Mouse (Mus musculus): ENCODE data around the gene Olfr54.
"Not testable (repeated sequence)": the region's sequence is repeated elsewhere in the genome, so short reads cannot be mapped to it uniquely, and the experiment has no call there.

The Olfr54 gene

DNA sequence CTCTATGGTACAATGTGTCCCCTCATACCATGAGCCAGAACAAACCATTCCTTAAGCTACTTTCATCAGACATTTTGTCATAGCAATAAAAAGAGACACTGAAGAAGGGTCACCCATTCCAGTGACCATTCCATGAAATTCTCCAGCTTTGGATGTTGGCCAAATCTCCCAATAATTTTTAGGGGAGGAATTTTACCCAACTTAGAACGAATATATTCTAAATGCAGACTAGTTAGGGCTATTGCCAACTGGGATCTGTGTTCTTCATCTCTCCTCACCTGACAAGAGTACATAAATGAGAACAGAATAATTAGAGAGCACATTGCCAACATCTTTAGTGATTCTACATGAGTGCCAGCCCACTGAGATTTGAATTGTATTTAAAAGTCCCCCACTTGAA is at the start of gene Olfr54:
Gene Olfr54, plus strand, starts transcription at position 301 of the 400 bp plus-strand sequence.
- no peak for DNase-seq

DNA sequence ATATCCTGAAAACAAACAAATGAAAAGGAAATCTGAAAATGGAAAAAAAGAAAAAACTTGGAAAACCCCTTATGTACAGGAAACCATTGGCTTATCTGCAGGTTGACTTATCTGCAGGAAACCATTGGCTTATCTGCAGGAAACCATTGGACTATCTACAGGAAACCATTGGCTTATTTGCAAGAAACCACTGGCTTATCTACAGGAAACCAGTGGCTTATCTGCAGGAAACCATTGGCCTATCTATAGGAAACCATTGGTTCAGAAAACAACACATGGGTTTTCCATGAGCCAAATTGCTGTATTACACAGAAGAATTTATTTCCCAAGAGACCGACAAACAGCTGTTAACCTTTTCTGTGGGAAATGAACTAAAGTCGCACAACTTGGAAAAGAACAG is 49.1 kb upstream of the Olfr54 start:
- peak in 1 of 2 experiments; percentile 40 for DNase-seq

DNA sequence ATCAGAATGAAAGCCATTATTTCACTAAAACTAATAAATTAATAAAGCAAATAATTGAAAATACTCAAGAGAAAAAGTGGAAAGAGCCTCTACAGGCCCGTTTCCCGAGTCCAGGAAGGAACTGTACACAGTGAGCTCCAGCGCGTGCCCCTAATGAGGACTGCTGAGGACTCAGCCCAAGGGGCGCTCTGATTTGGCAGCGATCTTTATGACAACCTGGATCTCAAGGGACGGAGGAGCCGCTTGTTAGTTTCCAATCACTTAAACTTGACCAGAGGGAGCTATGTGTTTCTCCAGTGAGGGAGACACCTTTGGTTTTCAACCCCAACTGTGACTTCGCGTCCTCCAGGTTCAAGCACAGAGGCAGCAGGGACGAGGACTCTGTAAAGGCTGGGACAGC is 47.8 kb upstream of the Olfr54 start, which contains the start of gene Olfr1378:
Gene Olfr1378, plus strand, starts transcription at position 301 of the 400 bp plus-strand sequence.
- DNase-seq = no peak

DNA sequence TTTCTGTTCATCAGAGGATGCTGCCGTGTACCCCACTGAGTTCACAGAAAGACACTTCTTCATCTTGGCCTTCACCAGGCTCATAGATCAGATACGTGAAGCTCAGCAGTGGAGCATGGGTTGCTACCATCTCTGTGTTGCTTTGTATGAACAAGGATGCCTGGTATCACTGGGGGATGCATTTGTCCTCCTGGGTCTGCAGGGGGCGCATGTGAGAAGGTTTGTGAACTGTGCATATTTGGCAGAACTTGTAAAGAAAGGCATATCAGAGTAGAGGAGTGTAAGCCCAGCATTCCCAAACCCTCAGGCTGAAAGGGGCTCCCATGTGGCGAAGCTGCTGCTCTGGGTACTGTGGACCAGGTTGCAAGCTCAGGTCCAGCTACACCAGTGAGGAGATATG is 36.8 kb upstream of the Olfr54 start:
- DNase-seq = peak in 1 of 2 experiments; percentile 14

DNA sequence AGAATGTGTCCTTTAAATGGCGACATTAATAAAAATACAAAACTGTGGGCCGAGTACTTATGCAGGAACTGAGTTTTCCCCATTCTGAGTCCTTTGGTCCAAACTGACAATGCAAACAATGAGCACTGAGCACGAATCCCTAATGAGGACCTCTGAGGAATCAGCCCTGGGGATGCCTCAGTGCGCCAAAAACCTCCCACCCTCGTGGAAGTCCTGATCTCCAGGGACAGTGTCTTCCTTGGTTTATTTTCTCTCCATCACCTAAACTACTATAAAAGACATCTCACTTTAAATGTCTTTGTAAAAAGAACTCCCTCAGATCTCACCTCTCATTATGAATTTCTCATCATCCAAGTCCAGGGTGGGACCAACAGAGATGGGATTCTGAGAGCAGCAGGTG is 32.4 kb upstream of the Olfr54 start, which contains the start of gene Olfr1377:
Gene Olfr1377, plus strand, starts transcription at position 301 of the 400 bp plus-strand sequence.
- no peak for DNase-seq

DNA sequence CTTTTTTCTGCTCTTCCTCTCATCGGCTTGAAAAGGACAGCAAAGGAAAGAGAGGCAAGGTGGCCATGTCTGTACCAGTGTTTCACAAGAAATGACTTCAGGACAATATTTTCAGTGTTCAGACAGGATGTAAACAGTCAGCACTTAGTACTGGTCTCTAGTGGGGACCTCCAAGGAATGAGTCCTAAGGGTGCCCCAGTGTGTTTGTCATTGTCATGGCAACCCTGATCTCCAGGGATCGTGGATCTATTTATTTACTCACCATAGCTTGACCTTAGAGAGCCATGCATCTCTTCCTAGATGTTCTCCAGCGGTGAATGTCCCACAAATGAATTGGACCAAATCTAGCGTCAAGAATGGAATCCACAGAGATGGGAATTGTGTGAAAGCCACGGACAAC is 10.7 kb upstream of the Olfr54 start, which contains the start of gene Olfr51:
Gene Olfr51, plus strand, starts transcription at position 301 of the 400 bp plus-strand sequence.
- DNase-seq = no peak

DNA sequence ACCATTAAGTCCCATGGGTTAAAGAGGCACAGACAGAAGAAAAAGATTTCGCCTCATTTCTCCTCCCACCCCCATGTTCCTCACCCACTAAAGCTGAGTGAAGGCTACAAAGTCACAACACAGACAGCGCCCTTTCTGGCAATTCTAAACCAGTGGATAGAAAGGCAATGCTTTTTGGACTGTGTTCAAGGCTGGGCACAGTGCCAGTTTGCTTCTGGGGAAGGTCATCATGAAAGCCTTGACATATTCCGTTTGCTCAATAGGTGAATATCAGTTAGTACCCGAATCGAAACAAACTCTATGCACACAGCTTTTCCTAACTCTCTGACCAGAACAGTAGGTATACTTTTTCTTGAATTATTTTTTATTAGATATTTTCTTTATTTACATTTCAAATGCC is 2.2 kb upstream of the Olfr54 start:
- peak; percentile 45 to 64 for DNase-seq

DNA sequence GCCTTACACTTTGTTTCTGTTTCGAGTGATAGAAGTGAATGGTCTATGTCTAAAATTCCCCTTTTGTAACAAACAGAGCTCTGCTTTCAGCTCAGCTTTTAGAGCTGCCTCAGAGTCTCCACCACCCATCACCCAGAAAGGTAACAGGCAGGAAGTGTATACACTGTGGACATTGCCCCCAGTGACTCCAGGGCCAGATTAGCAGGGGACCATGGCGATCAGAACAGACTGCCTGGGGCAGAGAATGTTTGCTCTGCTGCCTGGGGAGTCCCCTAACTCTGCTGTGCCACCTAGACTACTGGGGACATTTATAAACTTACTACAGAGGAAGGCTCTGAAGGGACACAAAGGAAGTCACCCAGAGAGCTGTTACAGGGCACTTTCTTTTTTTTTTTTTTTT is 2.3 kb downstream of the Olfr54 start:
- no peak for DNase-seq

DNA sequence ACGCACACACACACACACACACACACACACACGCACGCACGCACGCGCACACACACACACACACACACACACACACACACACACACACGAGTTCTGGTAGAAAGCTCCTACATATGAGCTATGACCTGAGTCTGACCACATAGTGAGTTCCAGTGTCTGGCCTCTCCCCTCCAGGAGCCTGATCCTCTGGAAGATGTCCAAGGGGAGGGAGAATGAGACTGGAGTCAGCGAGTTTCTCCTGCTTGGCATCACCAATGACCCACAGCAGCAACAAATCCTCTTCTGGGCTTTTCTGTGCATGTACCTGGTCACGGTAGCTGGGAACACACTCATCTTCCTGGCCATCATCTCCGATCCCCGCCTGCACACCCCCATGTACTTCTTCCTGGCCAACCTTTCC is 12.8 kb downstream of the Olfr54 start:
- peak; percentile 29 to 60 for DNase-seq

DNA sequence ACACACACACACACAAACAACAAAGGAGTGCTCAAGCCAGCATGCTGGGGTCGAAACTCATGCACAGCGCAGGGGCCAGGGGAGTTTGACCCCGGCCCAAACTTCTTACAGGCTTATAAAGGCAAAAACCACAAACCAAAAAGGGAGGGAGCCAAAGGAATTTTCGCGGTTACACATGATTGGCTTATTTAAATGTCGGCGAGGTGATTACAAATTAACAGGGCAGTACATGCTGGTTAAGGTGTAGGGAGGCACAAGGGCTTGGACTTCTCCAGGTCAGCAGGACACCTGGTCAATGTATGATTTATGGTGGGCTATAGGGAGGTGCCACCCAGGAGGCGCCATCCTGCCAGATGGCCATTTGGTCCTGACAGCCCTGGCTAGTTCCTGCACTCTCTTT is 15.3 kb downstream of the Olfr54 start:
- peak; percentile 14 to 39 for DNase-seq

DNA sequence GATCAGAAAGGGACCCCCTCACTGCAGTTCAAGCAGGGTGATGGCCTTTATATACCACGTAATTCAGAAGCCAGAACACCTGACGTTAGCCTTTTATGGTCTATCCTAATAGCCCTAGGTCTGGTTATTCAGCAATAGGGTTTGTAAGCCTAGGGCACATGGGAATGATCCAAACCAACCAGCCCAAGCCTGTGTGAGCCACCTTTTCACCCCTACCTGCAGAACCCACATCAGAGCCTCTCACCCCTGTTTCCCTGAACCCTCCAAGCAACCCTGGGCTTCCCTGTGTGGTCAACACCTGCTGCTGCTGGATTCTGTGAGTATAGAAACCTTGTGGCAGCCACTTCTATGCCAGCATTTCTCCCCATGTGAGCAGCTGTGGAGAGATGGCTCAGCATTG is 16.2 kb downstream of the Olfr54 start:
- DNase-seq = peak; percentile 9 to 34

DNA sequence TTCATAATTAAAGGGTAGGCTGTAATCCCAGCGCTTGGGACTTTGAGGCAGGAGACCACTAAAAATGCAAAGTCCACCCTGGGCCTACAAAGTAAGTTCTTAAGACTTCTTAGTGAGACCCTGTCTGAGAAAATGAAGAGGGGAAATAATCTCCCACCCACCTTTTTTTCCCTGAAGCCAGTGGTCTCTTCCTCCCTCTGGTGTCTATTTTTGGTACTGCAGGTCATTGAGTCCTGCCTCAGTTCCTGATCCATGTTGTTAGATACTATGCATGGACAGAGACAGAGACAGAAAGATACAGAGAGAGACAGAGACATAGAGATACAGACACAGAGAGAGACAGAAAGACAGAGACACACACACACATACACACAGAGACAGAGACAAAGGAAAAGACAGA is 18.8 kb downstream of the Olfr54 start:
- DNase-seq = peak; percentile 29 to 39

DNA sequence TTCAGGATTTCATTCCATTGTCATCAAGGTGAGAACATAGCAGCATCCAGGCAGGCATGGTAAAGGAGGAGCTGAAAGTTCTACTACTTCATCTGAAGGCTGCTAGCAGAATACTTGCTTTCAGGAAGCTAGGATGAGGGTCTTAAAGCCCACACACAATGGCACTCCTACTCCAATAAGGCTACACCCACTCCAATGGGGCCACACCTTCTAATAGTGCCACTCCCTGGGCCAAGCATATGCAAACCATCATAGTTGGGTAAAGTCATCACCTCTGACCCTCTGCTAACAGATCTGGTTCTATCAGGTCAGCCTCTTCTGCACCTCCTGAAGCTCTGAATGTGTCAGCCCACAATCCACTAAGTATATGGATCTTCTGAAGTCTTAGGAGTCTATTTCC is 20.1 kb downstream of the Olfr54 start:
- not testable (repeated sequence) for DNase-seq

DNA sequence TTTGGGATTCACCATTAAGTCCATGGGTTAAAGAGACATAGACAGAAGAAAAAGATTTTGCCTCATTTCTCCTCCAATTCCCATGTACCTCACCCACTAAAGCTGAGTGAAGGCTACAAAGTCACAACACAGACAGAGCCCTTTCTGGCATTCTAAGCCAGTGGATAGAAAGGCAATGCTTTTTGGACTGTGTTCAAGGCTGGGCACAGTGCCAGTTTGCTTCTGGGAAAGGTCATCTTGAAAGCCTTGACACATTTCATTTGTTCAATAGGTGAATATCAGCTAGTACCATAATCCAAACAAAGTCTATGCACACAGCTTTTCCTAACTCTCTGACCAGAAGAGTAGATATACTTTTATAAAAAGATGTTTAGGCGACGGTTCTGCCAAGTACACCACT is 21.9 kb downstream of the Olfr54 start:
- DNase-seq = peak in 1 of 2 experiments; percentile 57

DNA sequence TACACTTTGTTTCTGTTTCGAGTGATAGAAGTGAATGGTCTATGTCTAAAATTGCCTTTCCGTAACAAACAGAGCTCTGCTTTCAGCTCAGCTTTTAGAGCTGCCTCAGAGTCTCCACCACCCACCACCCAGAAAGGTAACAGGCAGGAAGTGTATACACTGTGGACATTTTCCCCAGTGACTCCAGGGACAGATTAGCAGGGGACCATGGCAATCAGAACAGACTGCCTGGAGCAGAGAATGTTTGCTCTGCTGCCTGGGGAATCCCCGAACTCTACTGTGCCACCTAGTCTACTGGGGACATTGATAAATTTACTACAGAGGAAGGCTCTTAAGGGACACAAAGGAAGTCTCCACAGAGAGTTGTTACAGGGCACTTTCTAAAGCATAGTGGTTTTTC is 30.7 kb downstream of the Olfr54 start:
- not testable (repeated sequence) for DNase-seq

DNA sequence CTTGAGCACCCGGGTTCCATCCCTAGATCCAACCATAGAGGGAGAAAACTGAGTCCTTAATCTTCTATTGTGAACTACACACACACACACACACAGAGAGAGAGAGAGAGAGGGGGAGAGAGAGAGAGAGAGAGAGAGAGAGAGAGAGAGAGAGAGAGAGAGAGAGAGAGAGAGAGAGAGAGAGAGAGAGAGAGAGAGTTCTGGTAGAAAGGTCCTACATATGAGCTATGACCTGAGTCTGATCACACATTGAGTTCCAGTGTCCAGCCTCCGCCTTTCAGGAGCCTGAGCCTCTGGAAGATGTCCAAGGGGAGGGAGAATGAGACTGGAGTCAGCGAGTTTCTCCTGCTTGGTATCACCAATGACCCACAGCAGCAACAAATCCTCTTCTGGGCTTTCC is 33.8 kb downstream of the Olfr54 start, which contains the start of gene Olfr1375:
Gene Olfr1375, plus strand, starts transcription at position 301 of the 400 bp plus-strand sequence.
- DNase-seq = peak; percentile 29 to 31

DNA sequence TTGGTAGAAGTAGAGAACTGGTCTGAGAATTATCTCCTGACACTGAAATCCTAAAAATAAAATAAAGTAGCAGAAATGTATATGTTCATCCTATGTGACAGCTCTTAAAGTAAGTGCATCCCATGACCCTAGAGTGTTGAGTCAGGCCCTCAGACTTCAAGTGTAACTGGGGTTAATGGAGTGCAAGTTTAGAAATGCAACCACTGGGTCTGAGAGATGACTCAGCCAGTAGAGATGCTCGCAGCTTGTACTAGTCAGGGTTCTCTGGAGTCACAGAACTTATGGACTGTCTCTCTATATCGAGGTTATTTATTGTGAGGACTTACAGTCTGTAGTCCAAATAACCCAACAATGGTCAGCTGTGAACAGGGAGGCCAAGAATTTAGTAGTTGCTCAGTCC is 37.6 kb downstream of the Olfr54 start:
- no peak for DNase-seq

DNA sequence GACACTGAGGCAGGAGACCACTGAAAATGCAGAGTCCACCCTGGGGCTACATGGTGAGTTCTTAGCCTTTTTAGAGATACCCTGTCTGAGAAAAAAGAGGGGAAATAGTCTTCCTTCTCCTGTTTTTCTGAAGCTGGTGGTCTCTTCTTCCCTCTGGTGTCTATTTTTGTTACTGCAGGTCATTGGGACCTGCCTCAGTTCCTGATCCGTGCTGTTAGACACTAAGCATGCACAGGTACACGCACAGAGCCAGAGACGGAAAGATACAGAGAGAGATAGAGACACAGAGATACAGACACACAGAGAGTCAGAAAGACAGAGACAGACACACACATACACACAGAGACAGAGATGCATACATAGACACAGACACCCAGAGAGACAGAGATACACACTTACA is 39.2 kb downstream of the Olfr54 start:
- peak in 1 of 2 experiments; percentile 14 for DNase-seq

DNA sequence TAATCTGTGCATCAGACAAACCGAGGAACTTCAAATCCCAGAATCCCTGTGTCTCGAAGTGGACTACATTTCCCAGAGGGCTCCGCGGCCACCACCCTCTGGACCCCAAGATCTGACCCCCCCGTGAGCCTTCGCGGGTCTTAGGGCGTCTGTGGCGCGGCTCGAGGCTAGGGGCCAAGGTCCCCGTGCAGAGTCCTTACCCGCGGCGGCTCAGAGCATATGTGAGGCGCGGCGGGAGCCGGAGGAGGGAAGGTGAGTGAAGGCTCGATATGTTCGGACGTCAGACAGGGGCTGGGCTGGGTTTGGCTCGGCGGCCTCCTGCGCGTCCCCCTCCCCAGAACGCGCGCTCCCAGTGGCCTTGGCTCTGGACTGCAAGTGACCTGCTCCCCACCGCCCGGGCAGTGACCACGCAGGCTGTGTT is 45.1 kb downstream of the Olfr54 start, which contains the start of gene Zfp354a:
Gene Zfp354a, plus strand, starts transcription at position 107 of the 421 bp plus-strand sequence.
- peak; percentile 87 to 92 for DNase-seq

DNA sequence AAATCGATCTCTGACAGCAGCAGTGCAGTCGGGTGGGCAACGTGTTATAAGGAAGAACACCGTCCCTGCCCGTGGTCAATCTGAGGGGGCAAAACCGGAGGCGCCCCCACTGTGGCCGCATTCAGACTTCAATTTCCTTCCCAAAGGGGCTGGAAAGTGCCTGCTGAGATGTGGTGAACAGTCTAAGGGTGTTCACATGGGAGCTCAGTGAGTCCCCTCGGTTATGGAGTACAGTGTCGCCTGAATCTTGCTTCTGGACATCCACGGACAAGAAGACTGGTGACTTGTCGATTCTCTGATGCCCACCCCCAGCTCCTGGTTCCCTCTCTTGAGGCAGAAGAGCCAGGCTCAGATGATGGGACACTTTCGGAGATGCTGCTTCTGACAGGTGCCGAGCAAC is 45.6 kb downstream of the Olfr54 start:
- DNase-seq = no peak

DNA sequence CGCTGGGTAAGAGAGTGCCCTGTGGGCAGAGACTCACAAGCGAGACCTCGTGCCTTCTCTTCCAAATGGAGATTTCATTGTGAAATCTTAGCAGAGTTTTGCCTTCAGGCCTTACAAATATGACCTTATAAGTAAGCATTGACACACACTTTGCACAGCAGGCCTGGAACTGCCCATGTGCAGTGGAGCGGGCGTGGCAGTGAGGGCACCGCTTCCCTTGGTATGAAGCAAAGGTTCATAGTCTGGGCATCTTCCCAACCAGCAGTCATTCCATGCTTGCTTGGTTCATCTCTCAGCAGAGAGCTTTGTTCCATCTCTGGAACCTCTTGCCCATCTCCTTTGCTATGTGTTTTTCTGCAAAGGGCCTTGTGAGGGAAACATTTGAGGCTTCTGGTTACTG is 46.9 kb downstream of the Olfr54 start:
- peak; percentile 82 to 86 for DNase-seq

DNA sequence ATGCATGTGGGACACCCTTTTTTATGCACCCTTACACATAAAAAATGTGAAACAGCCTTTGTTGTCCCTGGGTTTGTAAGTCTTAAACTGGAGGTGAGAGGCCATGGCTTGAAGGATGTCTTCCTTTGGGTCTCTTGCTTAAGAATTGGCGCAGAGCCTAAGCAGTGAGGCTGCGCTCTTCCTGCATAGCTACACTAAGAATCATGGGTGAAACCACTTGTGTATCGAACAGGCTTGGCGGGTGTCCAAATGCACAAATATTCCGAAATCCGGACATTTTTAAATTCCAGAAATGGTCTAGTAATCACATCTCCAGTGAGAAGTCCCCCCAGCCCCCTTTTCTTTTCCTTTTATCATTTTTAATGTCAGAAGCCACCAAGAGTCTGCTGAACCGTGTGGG is 49.2 kb downstream of the Olfr54 start:
- DNase-seq = peak; percentile 6 to 21

DNA sequence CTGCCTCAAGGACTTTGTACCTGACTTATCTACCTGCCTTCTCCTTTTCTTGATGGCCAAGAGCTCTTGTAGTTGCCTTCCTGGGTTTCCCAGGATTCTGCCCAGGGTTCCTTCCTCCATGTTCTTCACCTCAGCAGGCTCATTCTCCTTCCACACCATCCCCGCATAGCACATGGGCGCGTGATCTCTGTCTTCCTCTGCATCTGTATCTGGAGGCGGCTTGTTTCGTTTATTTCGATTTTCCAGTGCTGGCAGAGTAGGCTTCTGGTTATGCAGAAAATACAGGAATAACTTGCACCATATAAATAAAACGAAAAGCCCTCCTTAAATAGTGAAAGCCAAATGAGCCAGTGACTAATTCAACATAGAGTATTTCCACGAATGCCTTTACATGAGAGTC is 49.8 kb downstream of the Olfr54 start:
- no peak for DNase-seq
